Mouse (Mus musculus): ENCODE results near the gene Nkapd1. TPM values are rescaled to one million over a fixed set of nuclear protein-coding genes. Genes with fewer than 3 reads are reported as not detected.

The Nkapd1 gene
- polyA plus RNA-seq, 1 experiment from 2014 or later: 21.3 TPM

- ATAC-seq (replicated peaks; ENCODE audit: insufficient number of reproducible peaks, low FRiP score, low TSS enrichment): no peak
- 81% methylated on average over 9 of the region's 9 CpGs for WGBS (ENCODE audit: insufficient replicate concordance)
- H3K4me2 ChIP-seq: no peak overlapping the region
These were observed 24.3 kb downstream of the Nkapd1 start for GRCm38 (mm10) chr9:50592955-50593354.

GRCm38 (mm10) chr9:50590856-50591518 is 26.3 kb downstream of the Nkapd1 start:
- Histone ChIP-seq H3K4me2 (no peak overlapping the region), H3K27ac (ENCODE audit: low read depth, low read length) (no peak overlapping the region), H3K9ac (ENCODE audit: low read depth, low read length) (no peak overlapping the region), H3K9me3 (replicated peaks; ENCODE audit: control insufficient read depth, low read length) (no peaks in the 10 kb centered on the region), H3K4me3 (ENCODE audit: low read depth, low read length) (no peak overlapping the region), H3K4me1 (ENCODE audit: control insufficient read depth, insufficient read depth, low read length) (no peaks in the 10 kb centered on the region), H3K36me3 (ENCODE audit: control insufficient read depth, insufficient read depth, low read length) (peaks cover 4% of the 10 kb centered on the region; the same call in 1 of the 2 replicates), H3K27me3 (ENCODE audit: control insufficient read depth, insufficient read depth, low read length) (no peaks in the 10 kb centered on the region)
- no peak for ATAC-seq (replicated peaks; ENCODE audit: insufficient number of reproducible peaks, low FRiP score, low TSS enrichment)
- 72% methylated on average over 10 of the region's 10 CpGs for WGBS (ENCODE audit: insufficient replicate concordance)

More at GRCm38 (mm10) chr9:50592955-50593354, 24.3 kb downstream of the Nkapd1 start:
- Histone ChIP-seq H3K36me3 (ENCODE audit: control insufficient read depth, insufficient read depth, low read length) (peaks cover 20% of the 10 kb centered on the region), H3K9me3 (replicated peaks; ENCODE audit: control insufficient read depth, low read length) (no peaks in the 10 kb centered on the region), H3K4me3 (ENCODE audit: low read depth, low read length) (no peak overlapping the region), H3K27ac (ENCODE audit: low read depth, low read length) (no peak overlapping the region), H3K9ac (ENCODE audit: low read depth, low read length) (no peak overlapping the region), H3K27me3 (ENCODE audit: control insufficient read depth, insufficient read depth, low read length) (no peaks in the 10 kb centered on the region), H3K4me1 (ENCODE audit: control insufficient read depth, insufficient read depth, low read length) (no peaks in the 10 kb centered on the region)

DNA sequence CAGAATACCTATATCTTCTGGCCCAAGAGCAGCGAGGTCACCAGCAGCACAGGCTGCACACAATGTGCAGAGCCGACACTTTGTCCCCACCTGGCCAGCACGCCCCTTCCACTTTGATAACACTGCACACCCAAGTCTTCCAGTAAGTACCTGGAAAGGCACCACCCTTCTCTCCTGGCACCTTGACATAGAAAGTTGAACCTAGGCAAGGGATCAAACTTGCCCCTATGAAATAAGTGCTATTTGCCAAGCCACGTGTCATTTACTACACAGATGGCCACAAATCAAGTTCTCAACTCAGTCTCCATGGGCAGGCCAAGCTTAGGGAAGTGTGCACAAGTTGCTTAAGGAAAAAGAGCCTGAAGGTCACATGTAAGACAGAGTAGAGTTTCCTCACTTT is 30.3 kb downstream of the Nkapd1 start:
- Histone ChIP-seq H3K27ac (ENCODE audit: low read depth, low read length) (no peak overlapping the region), H3K4me1 (ENCODE audit: control insufficient read depth, insufficient read depth, low read length) (no peaks in the 10 kb centered on the region), H3K9me3 (replicated peaks; ENCODE audit: control insufficient read depth, low read length) (no peaks in the 10 kb centered on the region), H3K36me3 (ENCODE audit: control insufficient read depth, insufficient read depth, low read length) (no peaks in the 10 kb centered on the region), H3K4me3 (ENCODE audit: low read depth, low read length) (no peak overlapping the region), H3K9ac (ENCODE audit: low read depth, low read length) (no peak overlapping the region), H3K27me3 (ENCODE audit: control insufficient read depth, insufficient read depth, low read length) (no peaks in the 10 kb centered on the region), H3K4me2 (no peak overlapping the region)
- no peak for ATAC-seq (replicated peaks; ENCODE audit: insufficient number of reproducible peaks, low FRiP score, low TSS enrichment)
- WGBS (ENCODE audit: insufficient replicate concordance): 68% methylated on average over 4 of the region's 4 CpGs

GRCm38 (mm10) chr9:50585145-50585818 is 32.0 kb downstream of the Nkapd1 start:
- 77% methylated on average over 6 of the region's 6 CpGs for WGBS (ENCODE audit: insufficient replicate concordance)
- Histone ChIP-seq H3K27ac (ENCODE audit: low read depth, low read length) (no peak overlapping the region), H3K4me3 (ENCODE audit: low read depth, low read length) (no peak overlapping the region), H3K27me3 (ENCODE audit: control insufficient read depth, insufficient read depth, low read length) (no peaks in the 10 kb centered on the region), H3K4me1 (ENCODE audit: control insufficient read depth, insufficient read depth, low read length) (no peaks in the 10 kb centered on the region), H3K9ac (ENCODE audit: low read depth, low read length) (no peak overlapping the region), H3K36me3 (ENCODE audit: control insufficient read depth, insufficient read depth, low read length) (no peaks in the 10 kb centered on the region), H3K4me2 (no peak overlapping the region), H3K9me3 (replicated peaks; ENCODE audit: control insufficient read depth, low read length) (no peaks in the 10 kb centered on the region)
- ATAC-seq (replicated peaks; ENCODE audit: insufficient number of reproducible peaks, low FRiP score, low TSS enrichment): no peak

DNA sequence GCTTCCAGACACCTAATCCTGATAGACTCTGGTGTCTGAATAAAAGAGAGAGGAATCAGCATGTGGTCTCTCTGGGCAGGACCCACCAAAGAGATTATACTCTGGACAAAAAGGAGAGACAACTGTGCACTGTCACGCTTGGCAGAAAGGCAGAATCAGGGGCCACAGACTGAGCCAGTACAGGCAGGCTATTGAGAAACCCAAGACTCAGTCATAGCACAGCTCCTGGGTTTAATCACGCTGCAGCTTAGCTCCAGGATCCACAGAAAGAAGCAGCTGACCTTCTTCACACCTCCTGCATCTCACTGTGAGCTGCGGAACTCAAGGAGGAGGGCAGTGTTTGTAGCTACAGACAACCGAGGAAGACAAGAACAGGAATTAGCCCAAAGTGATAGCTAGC is 36.9 kb downstream of the Nkapd1 start:
- ATAC-seq (replicated peaks; ENCODE audit: insufficient number of reproducible peaks, low FRiP score, low TSS enrichment): no peak
- 27% methylated on average over 4 of the region's 4 CpGs for WGBS (ENCODE audit: insufficient replicate concordance)
- H3K36me3 ChIP-seq (ENCODE audit: control insufficient read depth, insufficient read depth, low read length): no peaks in the 10 kb centered on the region

GRCm38 (mm10) chr9:50569599-50570525 is 47.4 kb downstream of the Nkapd1 start:
- no peaks in the 10 kb centered on the region for H3K27me3 ChIP-seq (ENCODE audit: control insufficient read depth, insufficient read depth, low read length)
- no peaks in the 10 kb centered on the region for H3K9me3 ChIP-seq (replicated peaks; ENCODE audit: control insufficient read depth, low read length)
- H3K9ac ChIP-seq (ENCODE audit: low read depth, low read length): no peak overlapping the region
- H3K4me2 ChIP-seq: no peak overlapping the region
- H3K36me3 ChIP-seq (ENCODE audit: control insufficient read depth, insufficient read depth, low read length): no peaks in the 10 kb centered on the region
- 64% methylated on average over 10 of the region's 10 CpGs for WGBS (ENCODE audit: insufficient replicate concordance)
- H3K27ac ChIP-seq (ENCODE audit: low read depth, low read length): no peak overlapping the region
- no peaks in the 10 kb centered on the region for H3K4me1 ChIP-seq (ENCODE audit: control insufficient read depth, insufficient read depth, low read length)
- H3K4me3 ChIP-seq (ENCODE audit: low read depth, low read length): no peak overlapping the region
- ATAC-seq (replicated peaks; ENCODE audit: insufficient number of reproducible peaks, low FRiP score, low TSS enrichment): no peak

More for the DNA sequence above, 36.9 kb downstream of the Nkapd1 start:
- no peaks in the 10 kb centered on the region for H3K9me3 ChIP-seq (replicated peaks; ENCODE audit: control insufficient read depth, low read length)
- H3K27me3 ChIP-seq (ENCODE audit: control insufficient read depth, insufficient read depth, low read length): no peaks in the 10 kb centered on the region
- no peak overlapping the region for H3K27ac ChIP-seq (ENCODE audit: low read depth, low read length)
- no peaks in the 10 kb centered on the region for H3K4me1 ChIP-seq (ENCODE audit: control insufficient read depth, insufficient read depth, low read length)
- H3K4me3 ChIP-seq (ENCODE audit: low read depth, low read length): no peak overlapping the region
- no peak overlapping the region for H3K4me2 ChIP-seq
- H3K9ac ChIP-seq (ENCODE audit: low read depth, low read length): no peak overlapping the region

DNA sequence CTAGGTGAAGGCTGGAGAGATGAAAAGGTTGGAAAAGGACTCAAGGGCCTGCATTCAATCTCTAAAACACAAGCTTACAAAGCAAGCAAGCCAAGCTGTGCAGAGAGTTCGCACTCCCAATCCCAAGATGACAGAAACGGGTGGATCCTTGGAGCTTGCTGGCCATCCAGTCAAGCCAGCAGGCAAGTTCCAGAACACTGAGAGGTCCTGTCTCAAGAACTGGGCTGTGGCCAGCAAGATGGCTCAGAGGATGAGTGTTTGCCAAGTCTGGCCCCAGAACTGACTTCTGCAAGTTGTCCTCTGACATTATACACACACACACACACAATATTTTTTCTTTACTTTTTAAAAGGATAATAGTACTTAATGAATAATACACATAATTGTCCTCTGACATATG is 49.4 kb downstream of the Nkapd1 start:
- Histone ChIP-seq H3K4me1 (ENCODE audit: control insufficient read depth, insufficient read depth, low read length) (no peaks in the 10 kb centered on the region), H3K4me3 (ENCODE audit: low read depth, low read length) (no peak overlapping the region), H3K4me2 (no peak overlapping the region), H3K9me3 (replicated peaks; ENCODE audit: control insufficient read depth, low read length) (no peaks in the 10 kb centered on the region), H3K9ac (ENCODE audit: low read depth, low read length) (no peak overlapping the region), H3K27ac (ENCODE audit: low read depth, low read length) (no peak overlapping the region), H3K36me3 (ENCODE audit: control insufficient read depth, insufficient read depth, low read length) (no peaks in the 10 kb centered on the region), H3K27me3 (ENCODE audit: control insufficient read depth, insufficient read depth, low read length) (no peaks in the 10 kb centered on the region)
- ATAC-seq (replicated peaks; ENCODE audit: insufficient number of reproducible peaks, low FRiP score, low TSS enrichment): no peak
- WGBS (ENCODE audit: insufficient replicate concordance): 80% methylated on average over 2 of the region's 2 CpGs

GRCm38 (mm10) chr9:50567372-50567771 is 49.9 kb downstream of the Nkapd1 start:
- H3K4me2 ChIP-seq: no peak overlapping the region
- H3K36me3 ChIP-seq (ENCODE audit: control insufficient read depth, insufficient read depth, low read length): no peaks in the 10 kb centered on the region

More at GRCm38 (mm10) chr9:50567372-50567771, 49.9 kb downstream of the Nkapd1 start:
- no peak overlapping the region for H3K9ac ChIP-seq (ENCODE audit: low read depth, low read length)
- H3K4me3 ChIP-seq (ENCODE audit: low read depth, low read length): no peak overlapping the region
- no peak for ATAC-seq (replicated peaks; ENCODE audit: insufficient number of reproducible peaks, low FRiP score, low TSS enrichment)
- 77% methylated on average over 4 of the region's 4 CpGs for WGBS (ENCODE audit: insufficient replicate concordance)
- no peak overlapping the region for H3K27ac ChIP-seq (ENCODE audit: low read depth, low read length)
- H3K27me3 ChIP-seq (ENCODE audit: control insufficient read depth, insufficient read depth, low read length): no peaks in the 10 kb centered on the region
- no peaks in the 10 kb centered on the region for H3K4me1 ChIP-seq (ENCODE audit: control insufficient read depth, insufficient read depth, low read length)
- no peaks in the 10 kb centered on the region for H3K9me3 ChIP-seq (replicated peaks; ENCODE audit: control insufficient read depth, low read length)
